Mouse (Mus musculus): ENCODE data around the gene Fgfr2.

- TF ChIP-seq CTCF (IDR thresholded peaks at IDR 0.05), result no peak
- no peak for TF ChIP-seq EP300 (IDR thresholded peaks at IDR 0.05)
These were observed 546.3 kb downstream of the Fgfr2 start for GRCm38 (mm10) chr7:132576891-132577290.
